In genomic region chr10:12866971-12867732, GRCm38 (mm10) we compare ENCODE assay signal across 8 mouse cellular contexts. TPM values are rescaled to one million over a fixed set of nuclear protein-coding genes. Genes with fewer than 3 reads are reported as not detected.
DNase-seq lines count a peak whose midpoint lies in the region; ATAC-seq and TF ChIP-seq lines count a peak whose summit lies in the region.

No protein-coding gene starts in this region.

- DNase-seq in left cerebral cortex, postnatal 4 days, result peak; percentile 42
- DNase-seq in left cerebral cortex, postnatal 25 days (ENCODE audit: low spot score in 2 of 2), result no peak
- DNase-seq in cerebellum, adult 2 months, result peak; percentile 48 to 51
- peak; percentile 30 for DNase-seq in gastrocnemius, adult 18-20 months (ENCODE audit: low spot score)
- DNase-seq in intestine, embryonic 14.5 days (ENCODE audit: low spot score), result peak; percentile 76
- peak; percentile 51 for DNase-seq in lung, adult 2 months
- DNase-seq in yolk sac, embryonic 10.5 days (ENCODE audit: low spot score), result peak; percentile 60

- no peaks in the 10 kb centered on the region for H3K4me1 ChIP-seq in cerebellum, adult 2 months (ENCODE audit: control insufficient read depth, insufficient read depth, low read length)
- H3K4me1 ChIP-seq in intestine, embryonic 14.5 days (replicated peaks; ENCODE audit: control insufficient read depth, insufficient read depth, low read length), result peaks cover 21% of the 10 kb centered on the region
- H3K4me1 ChIP-seq in lung, adult 2 months (ENCODE audit: control insufficient read depth, insufficient read depth, low read length), result no peaks in the 10 kb centered on the region; the same call in none of the 2 replicates
- H3K4me1 ChIP-seq in neural tube, embryonic 12.5 days, result peaks cover 13% of the 10 kb centered on the region

- intact Hi-C loops in left cerebral cortex, postnatal 4 days (cut with DNase I), result no loop called here
- intact Hi-C loops in left cerebral cortex, postnatal 25 days (cut with DNase I), result loop anchor here (5.0 kb wide), 1 partner anchor 130 kb away; no protein-coding TSS in a partner anchor

- ATAC-seq in intestine, embryonic 14.5 days (replicated peaks; ENCODE audit: low FRiP score, low TSS enrichment, low read depth), result no peak
- ATAC-seq in neural tube, embryonic 12.5 days (ENCODE audit: low FRiP score, low read depth), result peak; percentile 8; the same call in 1 of the 2 replicates

- WGBS in cerebellum, adult 2 months, result 16% methylated on average over 28 of the region's 28 CpGs
- 3% methylated on average over 28 of the region's 28 CpGs for WGBS in intestine, embryonic 14.5 days
- WGBS in lung, adult 2 months, result 6% methylated on average over 28 of the region's 28 CpGs
- WGBS in neural tube, embryonic 12.5 days, result 1% methylated on average over 28 of the region's 28 CpGs

- peak overlapping the region; percentile 82 for H3K9ac ChIP-seq in intestine, embryonic 14.5 days (ENCODE audit: low read length)
- H3K9ac ChIP-seq in neural tube, embryonic 12.5 days, result peak overlapping the region; percentile 72

- H3K36me3 ChIP-seq in intestine, embryonic 14.5 days (ENCODE audit: control insufficient read depth, insufficient read depth, low read length), result no peaks in the 10 kb centered on the region
- H3K36me3 ChIP-seq in neural tube, embryonic 12.5 days, result no peaks in the 10 kb centered on the region

- H3K9me3 ChIP-seq in intestine, embryonic 14.5 days (ENCODE audit: control insufficient read depth, low read length), result no peaks in the 10 kb centered on the region
- H3K9me3 ChIP-seq in neural tube, embryonic 12.5 days, result no peaks in the 10 kb centered on the region

- TF ChIP-seq POLR2A in cerebellum, adult 2 months (IDR thresholded peaks at IDR 0.05; ENCODE audit: borderline replicate concordance, insufficient read depth, low read length), result no peak
- no peak for TF ChIP-seq POLR2A in lung, adult 2 months (IDR thresholded peaks at IDR 0.05; ENCODE audit: borderline replicate concordance, extremely low read depth, low read depth, low read length)

- H3K27ac ChIP-seq in cerebellum, adult 2 months (ENCODE audit: insufficient read depth, low read length), result no peak overlapping the region
- peak overlapping the region; percentile 81; the same call in 1 of the 2 replicates for H3K27ac ChIP-seq in intestine, embryonic 14.5 days (ENCODE audit: low read depth)
- no peak overlapping the region for H3K27ac ChIP-seq in neural tube, embryonic 12.5 days

- no peak for TF ChIP-seq CTCF in cerebellum, adult 2 months (IDR thresholded peaks at IDR 0.05; ENCODE audit: borderline replicate concordance, insufficient read depth, low read depth, low read length)
- no peak for TF ChIP-seq CTCF in lung, adult 2 months (IDR thresholded peaks at IDR 0.05; ENCODE audit: insufficient read depth, low read length)

- peak overlapping the region; percentile 90 for H3K4me3 ChIP-seq in cerebellum, adult 2 months (replicated peaks; ENCODE audit: insufficient read depth, low read depth, low read length)
- peak overlapping the region; percentile 83 for H3K4me3 ChIP-seq in intestine, embryonic 14.5 days (ENCODE audit: low read depth, low read length)
- H3K4me3 ChIP-seq in lung, adult 2 months (replicated peaks; ENCODE audit: extremely low read depth, low read depth, low read length), result peak overlapping the region; percentile 80
- H3K4me3 ChIP-seq in neural tube, embryonic 12.5 days, result peak overlapping the region; percentile 65

- peak overlapping the region; percentile 85 for H3K4me2 ChIP-seq in intestine, embryonic 14.5 days (ENCODE audit: low read length)
- H3K4me2 ChIP-seq in neural tube, embryonic 12.5 days (replicated peaks), result peak overlapping the region; percentile 91

- no peaks in the 10 kb centered on the region for H3K27me3 ChIP-seq in cerebellum, adult 2 months (ENCODE audit: control insufficient read depth, insufficient read depth, low read length)
- H3K27me3 ChIP-seq in intestine, embryonic 14.5 days (replicated peaks; ENCODE audit: control insufficient read depth, insufficient read depth, low read length), result no peaks in the 10 kb centered on the region
- H3K27me3 ChIP-seq in neural tube, embryonic 12.5 days (replicated peaks), result no peaks in the 10 kb centered on the region

RNA-seq across cellular contexts. Expression of gene Utrn, which starts 2.0 kb away (rescaled TPM):
- 10 to 100 TPM; 32.1 to 34.6 TPM for total RNA-seq in left cerebral cortex, postnatal 4 days (2021)
- 10 to 100 TPM; 53.8 to 58.0 TPM for total RNA-seq in left cerebral cortex, postnatal 25 days (2021)
- polyA plus RNA-seq in cerebellum, adult 2 months (2012; rRNA removed), result 32.5 and 33.5 TPM in 2 replicates
- 10 to 100 TPM; 17.6 to 20.4 TPM for total RNA-seq in gastrocnemius, adult 18-20 months (2021)
- 55.1 and 55.5 TPM in 2 replicates for polyA plus RNA-seq in intestine, embryonic 14.5 days (2014; fragmentation: Nextera tagmentation; extraction: Ambion mirVana)
- polyA plus RNA-seq in lung, adult 2 months (2012; rRNA removed), result 47.7 and 59.1 TPM in 2 replicates
- 44.4 and 44.6 TPM in 2 replicates for polyA plus RNA-seq in neural tube, embryonic 12.5 days (2016; fragmentation: Nextera tagmentation; extraction: Ambion mirVana)

Comparison
In these comparisons a context has a peak if more than half of its experiments do, and no peak if none do; other contexts are left out.
1. DNase-seq: peak in left cerebral cortex, postnatal 4 days (single experiment), cerebellum, adult 2 months (2 of 2), gastrocnemius, adult 18-20 months (single experiment), intestine, embryonic 14.5 days (single experiment), lung, adult 2 months (single experiment) and yolk sac, embryonic 10.5 days (single experiment); none in left cerebral cortex, postnatal 25 days (0 of 2).
2. Peak in every context shown above with its lines, with median percentiles within 50 percentile points of each other: H3K4me3 ChIP-seq.